Mouse (Mus musculus) spleen, adult 2 months (tissue): ENCODE measurements at regions not wholly inside any gene's neighbourhood (a gene's known extent, or its start where the extent isn't known, plus 50 kb on each side); places are given as distances from the start of the nearest gene placed in this dataset.

Source experiments
- DNase-seq, 2 experiments: peaks; one replicate each; pipeline versions ENCODE4 v3.0.0 to v3.0.0-alpha.2; 2012 to 2021; ENCODE audit warnings: low spot score in 2 of 2, low read depth in 1 of 2
- H3K27ac ChIP-seq: fragments of 200-500 bp; 2 replicates; pipeline ENCODE4 v1.5.1; 2012; ENCODE audit warnings: low read length, inconsistent platforms; ENCODE audit not compliant: insufficient read depth
- H3K27me3 ChIP-seq: fragments of 200-500 bp; 2 replicates; pipeline ENCODE4 v1.6.1; 2012; ENCODE audit warnings: mild to moderate bottlenecking, moderate library complexity, low read length, inconsistent platforms; ENCODE audit not compliant: control insufficient read depth, insufficient read depth
- H3K36me3 ChIP-seq: fragments of 200-500 bp; 2 replicates; pipeline ENCODE4 v1.6.1; 2012; ENCODE audit warnings: mild to moderate bottlenecking, low read length, inconsistent platforms; ENCODE audit not compliant: control insufficient read depth, insufficient read depth
- H3K4me1 ChIP-seq: fragments of 200-500 bp; 2 replicates; pipeline ENCODE4 v1.6.1; 2011; ENCODE audit warnings: inconsistent platforms; ENCODE audit not compliant: control insufficient read depth, insufficient read depth, insufficient read length
- H3K4me3 ChIP-seq: fragments of 200-500 bp; 2 replicates; pipeline ENCODE4 v1.5.1; 2011; ENCODE audit warnings: mild to moderate bottlenecking, inconsistent platforms; ENCODE audit not compliant: insufficient read depth, insufficient read length; ENCODE audit errors: extremely low read depth
- CTCF ChIP-seq: fragments of 200-500 bp; IDR thresholded peaks from 2 replicates; pipeline ENCODE4 v1.5.1; 2011; ENCODE audit warnings: mild to moderate bottlenecking, inconsistent platforms; ENCODE audit not compliant: insufficient read depth, insufficient read length, insufficient replicate concordance; ENCODE audit errors: extremely low read depth
- POLR2A ChIP-seq: fragments of 200-500 bp; IDR thresholded peaks from 2 replicates; pipeline ENCODE4 v1.6.1; 2011; ENCODE audit warnings: low read depth, low read length, inconsistent platforms
- WGBS: fragments of 180-500 bp; shearing (Covaris S2); methylation state at CpG from one replicate; pipeline ENCODE4 v1.1.7; 2018; 5-methylcytosine and 5-hydroxymethylcytosine counted together

DNA sequence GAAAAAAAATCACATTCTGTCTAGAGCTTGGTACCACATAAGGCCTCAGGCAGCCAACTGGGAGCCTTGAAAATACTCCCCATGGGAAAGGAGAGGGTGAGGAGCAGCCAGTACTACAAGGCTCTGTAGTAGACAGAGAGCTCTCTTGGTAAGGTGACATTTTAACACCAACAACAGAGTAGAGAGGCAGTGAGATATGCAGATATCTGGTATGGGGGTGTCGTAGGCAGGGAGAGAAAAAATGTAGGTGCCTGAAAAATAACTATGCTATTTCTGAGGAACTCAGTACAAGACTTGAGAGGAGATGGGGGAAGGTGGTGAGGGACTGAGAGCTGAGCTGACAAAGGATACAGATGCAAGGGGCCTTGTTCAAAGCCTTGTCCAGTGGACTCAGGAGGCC lies 224.4 kb upstream of the Nr4a3 start:
- H3K4me1 ChIP-seq: no peaks in the 10 kb centered on the region; the same call in 1 of the 2 replicates
- no peaks in the 10 kb centered on the region for H3K27me3 ChIP-seq
- 92% methylated on average over 1 of the region's 1 CpGs for WGBS
- H3K4me3 ChIP-seq: no peak overlapping the region
- no peak for TF ChIP-seq POLR2A
- no peak for TF ChIP-seq CTCF
- DNase-seq: no peak
- no peaks in the 10 kb centered on the region for H3K36me3 ChIP-seq
- no peak overlapping the region for H3K27ac ChIP-seq

DNA sequence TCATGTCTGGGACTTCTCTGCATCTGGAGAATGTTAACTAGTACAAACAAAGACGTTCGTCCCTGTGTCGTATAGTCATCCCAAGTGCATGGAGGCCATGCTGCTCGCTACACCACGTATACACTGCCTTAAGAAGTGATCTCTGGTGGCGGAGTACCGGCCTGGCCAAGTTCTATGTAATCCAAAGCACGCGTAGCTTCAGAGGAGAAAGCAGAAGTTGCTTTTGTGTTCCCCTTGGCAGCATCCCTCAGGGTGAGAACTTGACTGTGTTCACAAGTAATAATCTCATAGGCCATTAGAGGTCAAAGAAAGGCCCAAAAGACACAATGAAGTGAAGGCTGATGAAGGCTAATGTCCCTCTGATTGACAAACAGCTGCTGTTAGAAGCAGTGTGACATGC lies 221.7 kb upstream of the Nr4a3 start:
- TF ChIP-seq CTCF: no peak
- TF ChIP-seq POLR2A: no peak
- H3K4me3 ChIP-seq: no peak overlapping the region
- no peaks in the 10 kb centered on the region for H3K27me3 ChIP-seq
- no peak overlapping the region for H3K27ac ChIP-seq
- WGBS: 53% methylated on average over 9 of the region's 9 CpGs
- no peaks in the 10 kb centered on the region; the same call in 1 of the 2 replicates for H3K4me1 ChIP-seq
- DNase-seq: no peak
- no peaks in the 10 kb centered on the region for H3K36me3 ChIP-seq

DNA sequence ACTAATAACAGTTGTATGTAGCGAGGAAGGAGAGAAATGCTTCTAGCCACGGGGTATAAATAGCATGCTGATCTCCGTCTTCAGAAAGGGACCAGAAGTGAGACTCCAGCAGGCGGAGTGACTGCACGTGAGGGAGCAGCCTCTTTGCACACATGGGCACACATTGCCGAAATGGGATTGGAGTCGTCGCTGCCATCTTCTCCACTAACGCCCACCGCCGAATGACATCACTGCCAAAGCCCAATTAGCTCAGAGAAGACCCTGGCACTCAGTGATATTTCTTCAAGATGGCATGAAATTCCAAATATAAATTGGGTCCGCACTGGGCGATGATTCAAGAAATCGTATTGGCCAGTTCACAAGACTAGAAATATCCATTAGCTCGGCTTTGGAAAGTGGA lies 220.9 kb upstream of the Nr4a3 start:
- H3K4me3 ChIP-seq: no peak overlapping the region
- H3K36me3 ChIP-seq: no peaks in the 10 kb centered on the region
- TF ChIP-seq POLR2A (no peak), CTCF (no peak)
- no peak overlapping the region for H3K27ac ChIP-seq
- 88% methylated on average over 15 of the region's 15 CpGs for WGBS
- H3K27me3 ChIP-seq: no peaks in the 10 kb centered on the region
- no peak for DNase-seq
- no peaks in the 10 kb centered on the region; the same call in 1 of the 2 replicates for H3K4me1 ChIP-seq

DNA sequence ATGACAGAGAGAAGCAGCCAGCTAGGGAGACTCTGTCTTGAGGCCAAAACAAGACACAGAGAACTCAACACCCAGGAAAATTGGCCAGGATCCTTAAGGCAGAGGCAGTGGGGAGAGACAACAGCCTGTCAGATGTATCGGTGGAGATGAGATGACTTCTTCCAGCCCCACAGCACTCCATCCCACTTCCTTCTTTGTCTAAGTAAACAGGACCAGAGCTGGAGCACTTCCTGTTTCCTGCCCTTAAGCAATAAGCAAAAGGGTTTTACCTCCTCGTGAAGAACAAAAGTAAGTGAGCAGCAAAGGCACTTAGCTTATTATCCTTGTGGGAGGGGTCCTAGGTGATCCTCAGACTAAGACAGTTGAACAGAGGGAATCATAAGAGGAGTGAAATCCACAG lies 212.0 kb upstream of the Nr4a3 start:
- Histone ChIP-seq H3K27me3 (no peaks in the 10 kb centered on the region), H3K4me1 (no peaks in the 10 kb centered on the region), H3K4me3 (no peak overlapping the region), H3K27ac (no peak overlapping the region), H3K36me3 (no peaks in the 10 kb centered on the region)
- 13% methylated on average over 2 of the region's 2 CpGs for WGBS
- TF ChIP-seq CTCF: no peak
- TF ChIP-seq POLR2A: no peak
- DNase-seq: no peak

DNA sequence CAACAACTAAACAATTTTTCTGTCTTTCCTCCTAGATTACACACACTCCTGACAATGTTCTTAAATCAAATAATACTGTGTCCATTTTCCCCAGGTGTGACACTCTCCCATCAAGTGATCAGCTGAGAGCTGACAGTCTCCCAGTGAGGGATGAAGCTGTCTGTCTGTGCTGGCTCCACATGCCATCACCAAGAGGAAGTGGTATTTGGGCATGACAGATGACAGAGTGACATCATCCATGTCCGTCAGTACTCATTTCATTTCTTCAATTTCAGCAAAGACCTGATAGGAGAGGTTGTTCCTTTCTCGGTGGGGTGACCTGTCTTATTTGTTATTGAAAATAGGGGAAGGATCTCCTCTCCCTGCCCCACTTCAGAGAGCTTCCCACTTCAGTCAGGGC lies 206.5 kb upstream of the Nr4a3 start:
- TF ChIP-seq CTCF (no peak), POLR2A (no peak)
- H3K27me3 ChIP-seq: no peaks in the 10 kb centered on the region
- no peak overlapping the region for H3K27ac ChIP-seq
- H3K36me3 ChIP-seq: no peaks in the 10 kb centered on the region
- 22% methylated on average over 2 of the region's 2 CpGs for WGBS
- H3K4me3 ChIP-seq: no peak overlapping the region
- H3K4me1 ChIP-seq: no peaks in the 10 kb centered on the region
- DNase-seq: peak in 1 of 2 experiments; percentile 12

DNA sequence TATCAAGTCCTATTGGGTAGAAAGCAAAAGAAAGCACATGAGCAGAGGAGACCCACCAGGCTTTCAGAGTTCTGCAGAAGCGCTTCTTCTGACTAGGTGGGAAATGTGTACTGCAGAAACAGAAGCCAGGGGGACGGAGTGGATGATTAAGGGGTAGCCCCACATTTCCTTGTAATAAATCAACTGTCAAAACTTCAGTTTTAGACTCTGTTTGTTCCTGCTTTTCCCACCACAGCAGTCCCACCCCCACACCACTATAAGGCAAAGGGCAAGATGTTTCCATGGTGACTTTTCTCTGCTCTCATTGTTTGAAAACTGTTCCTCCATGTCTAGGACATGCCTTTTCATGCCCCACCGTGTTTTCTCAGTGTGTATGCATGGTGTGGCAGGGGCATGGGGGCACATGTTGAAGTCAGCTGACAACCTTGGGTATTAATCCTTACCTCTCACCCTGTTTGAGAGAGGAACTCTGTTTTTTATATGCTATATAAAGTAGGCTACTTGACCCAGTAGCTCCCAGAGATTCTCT lies 202.8 kb upstream of the Nr4a3 start:
- DNase-seq: no peak
- Histone ChIP-seq H3K4me3 (no peak overlapping the region), H3K27me3 (no peaks in the 10 kb centered on the region), H3K36me3 (no peaks in the 10 kb centered on the region), H3K4me1 (no peaks in the 10 kb centered on the region), H3K27ac (no peak overlapping the region)
- TF ChIP-seq CTCF (no peak), POLR2A (no peak)
- 26% methylated on average over 3 of the region's 3 CpGs for WGBS

DNA sequence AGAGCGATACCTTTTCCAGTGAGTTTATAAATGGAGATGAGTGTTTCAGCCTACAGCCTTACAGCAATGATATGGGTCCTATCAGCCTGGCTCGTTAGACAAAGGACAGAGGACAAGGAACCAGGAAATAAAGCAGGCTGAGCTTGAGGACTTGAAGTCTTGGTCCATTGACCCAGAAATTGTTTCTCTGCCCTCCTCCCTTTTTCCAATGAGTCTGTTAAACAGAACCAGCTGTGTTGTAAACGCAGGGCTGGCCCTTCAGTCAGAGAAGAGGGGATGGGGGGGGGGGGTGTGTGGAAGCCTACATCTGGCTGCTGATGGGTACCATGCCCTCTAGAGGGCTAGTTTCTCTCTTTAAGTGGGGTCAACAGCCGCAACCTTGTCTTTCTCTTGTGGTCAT lies 199.7 kb upstream of the Nr4a3 start:
- DNase-seq: no peak
- no peak overlapping the region for H3K4me3 ChIP-seq
- H3K27ac ChIP-seq: no peak overlapping the region
- WGBS: 81% methylated on average over 4 of the region's 4 CpGs
- no peaks in the 10 kb centered on the region for H3K36me3 ChIP-seq
- no peaks in the 10 kb centered on the region for H3K27me3 ChIP-seq
- H3K4me1 ChIP-seq: no peaks in the 10 kb centered on the region
- TF ChIP-seq POLR2A (no peak), CTCF (no peak)
